Mouse (Mus musculus) liver, embryonic 14.5 days (tissue): Measurements from ENCODE around the gene Aaed1.

Experiments used
- CTCF ChIP-seq: IDR thresholded peaks from 2 replicates; pipeline ENCODE4 v1.5.1; 2016; ENCODE audit warnings: antibody characterized with exemption, low read depth, control low read depth
- EP300 ChIP-seq: IDR thresholded peaks from 2 replicates; pipeline ENCODE4 v1.6.1; 2016; ENCODE audit warnings: antibody characterized with exemption, low read depth

DNA sequence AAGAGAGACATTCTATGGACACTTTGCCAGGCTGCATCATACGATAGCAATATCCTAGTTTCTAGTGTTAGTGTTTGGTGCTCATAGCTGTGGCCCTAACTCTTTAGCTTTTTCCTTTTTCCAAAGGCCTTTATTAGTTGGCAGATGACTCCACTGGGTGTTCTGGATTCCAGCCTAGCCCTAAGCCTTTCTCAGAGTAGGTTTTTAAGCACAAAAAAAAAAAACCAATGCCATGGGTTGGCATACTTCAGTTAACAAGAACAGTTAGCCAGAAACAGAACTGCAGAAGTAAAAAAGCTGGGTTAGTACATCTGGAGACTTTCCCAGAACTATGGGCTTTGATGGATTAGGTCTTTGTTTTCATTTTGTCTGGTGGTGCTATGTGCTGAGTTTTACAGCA, 46.0 kb upstream of the Aaed1 start:
- TF ChIP-seq CTCF (no peak), EP300 (no peak)
